Mouse (Mus musculus) left cerebral cortex, postnatal 14 days (tissue): ENCODE results near the gene Trim60. TPM values are rescaled to one million over a fixed set of nuclear protein-coding genes. Genes with fewer than 3 reads are reported as not detected.
"Not testable (repeated sequence)": the region's sequence is repeated elsewhere in the genome, so short reads cannot be mapped to it uniquely, and the experiment has no call there.

Experiments used
- DNase-seq, 2 experiments: peaks; one replicate each; pipeline ENCODE4 v3.0.0; 2021 to 2022; ENCODE audit warnings: low spot score in 2 of 2, mixed read lengths in 1 of 2
- intact Hi-C: fragments of 180-260 bp; cut with DNase I; formaldehyde crosslinking; loops from one replicate; pipeline ENCODE4 v1.15.1; 2025
- total RNA-seq, 2 experiments: library from RNA; stranded (reverse); gene quantifications; 2 replicates each; pipeline ENCODE4 v1.2.3; 2021

Trim60 gene
- total RNA-seq, 2 experiments from 2014 or later, result not detected

GRCm38 (mm10) chr8:65007616-65008015 lies 10.8 kb downstream of the Trim60 start:
- intact Hi-C loops, result not testable (repeated sequence)

DNA sequence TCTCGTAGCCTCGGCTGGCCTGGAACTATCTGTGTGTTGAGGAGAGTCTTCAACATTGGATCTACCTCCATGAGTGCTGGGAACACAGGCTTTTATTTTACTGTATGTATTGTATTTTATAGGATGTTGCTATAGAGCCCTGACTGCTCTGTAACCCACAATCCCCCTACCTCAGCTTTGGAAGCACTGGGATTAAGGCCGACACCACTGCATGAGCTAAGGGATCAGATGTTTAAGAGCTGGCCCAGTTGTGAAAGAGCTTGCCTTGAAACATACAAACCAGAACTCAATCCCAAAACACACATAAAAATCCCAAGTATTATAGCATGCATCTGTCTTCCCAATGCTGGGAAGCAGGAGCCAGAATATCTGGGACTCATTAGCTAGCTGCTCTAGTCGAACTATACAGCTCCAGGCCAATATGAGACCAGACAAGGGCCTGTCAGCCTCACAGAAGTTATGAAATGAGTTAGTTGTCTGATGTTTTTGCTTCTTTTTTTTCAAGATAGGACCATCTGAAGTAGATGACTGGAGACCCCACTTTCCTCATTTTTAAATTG lies 19.5 kb downstream of the Trim60 start:
- DNase-seq, result no peak
- intact Hi-C loops, result no loop called here

More at GRCm38 (mm10) chr8:65007616-65008015, 10.8 kb downstream of the Trim60 start:
- not testable (repeated sequence) for DNase-seq

GRCm38 (mm10) chr8:64987731-64988130 lies 30.7 kb downstream of the Trim60 start, which contains the start of gene Trim75:
TSS of gene Trim75 (minus strand) at chr8:64987831.
- DNase-seq, result no peak
- intact Hi-C loops, result no loop called here

DNA sequence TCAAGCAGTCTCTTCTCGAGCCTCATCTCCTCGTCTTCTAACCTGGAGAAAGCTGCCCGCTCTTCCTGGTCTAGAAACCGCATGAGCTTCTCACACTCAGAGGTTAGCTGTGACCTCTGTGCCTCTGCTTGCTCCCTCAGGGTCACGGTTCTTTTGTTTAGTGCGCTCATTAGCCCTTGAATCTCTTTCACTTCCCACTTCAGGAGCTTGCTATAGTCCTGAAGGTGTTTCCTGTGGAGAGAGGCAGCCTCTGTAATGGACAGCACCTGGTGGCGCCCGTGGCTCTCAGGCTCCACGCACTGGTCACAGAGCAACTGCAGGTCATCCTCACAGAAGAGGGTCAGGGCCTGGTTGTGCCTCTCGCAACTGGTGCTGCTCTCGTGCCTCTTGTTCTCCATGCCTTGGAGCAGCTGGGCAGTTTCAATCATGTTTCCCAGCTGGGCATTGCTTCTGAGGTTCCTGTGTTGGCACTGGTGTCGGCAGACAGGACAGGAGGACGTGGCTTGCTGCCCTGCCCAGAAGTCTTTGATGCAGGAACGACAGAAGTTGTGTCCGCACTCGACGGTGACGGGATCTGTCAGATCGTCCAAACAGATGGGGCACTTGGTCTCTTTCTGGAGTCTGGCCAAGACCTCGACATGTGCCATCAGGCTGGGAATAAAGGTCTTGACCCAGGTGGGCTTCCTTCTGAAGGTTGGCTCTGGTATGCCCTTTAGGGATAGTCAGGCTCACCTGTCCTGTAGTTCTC lies 35.1 kb downstream of the Trim60 start:
- DNase-seq, result no peak
- intact Hi-C loops, result no loop called here

DNA sequence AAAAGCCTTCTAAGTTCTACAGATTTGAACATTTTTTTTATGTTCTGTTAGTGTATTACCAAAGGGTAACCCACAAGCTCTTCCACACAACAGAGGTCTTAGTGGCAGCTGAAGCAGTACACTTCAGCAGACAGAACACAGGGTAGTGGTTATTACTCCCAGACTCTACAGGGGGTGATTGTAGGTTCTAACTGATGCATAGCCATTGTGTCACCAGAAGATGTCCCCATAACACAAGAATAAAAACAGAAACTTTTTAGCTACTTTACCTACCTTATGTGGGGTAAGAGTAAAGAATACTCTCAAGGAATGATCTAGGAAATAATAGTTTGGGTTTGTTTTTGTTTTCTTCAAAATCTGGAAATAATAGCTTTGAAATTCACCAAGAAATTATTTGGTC lies 55.5 kb downstream of the Trim60 start:
- DNase-seq, result no peak
- intact Hi-C loops, result no loop called here

- intact Hi-C loops, result no loop called here
- no peak for DNase-seq
Measured at GRCm38 (mm10) chr8:64959025-64959424, 59.4 kb downstream of the Trim60 start.

GRCm38 (mm10) chr8:64952101-64952500 lies 66.3 kb downstream of the Trim60 start:
- DNase-seq, result no peak
- intact Hi-C loops, result no loop called here

Other genes with a start within 250 kb of the Trim60 start
- gene Klhl2, start 168.6 kb downstream of the Trim60 start, total RNA-seq, result 100 to 1,000 TPM; 139 to 140 TPM
- gene Tmem192, start 71.4 kb downstream of the Trim60 start, total RNA-seq, result 10 to 100 TPM; 17.2 TPM
- not detected for gene Trim75, start 30.8 kb downstream of the Trim60 start, total RNA-seq
- gene Trim61, start 61 bp downstream of the Trim60 start, total RNA-seq, result not detected
- gene Apela, start 18.8 kb upstream of the Trim60 start, total RNA-seq, result not detected
- not detected for gene Gm10663, start 56.4 kb upstream of the Trim60 start, total RNA-seq
- gene BC030870, start 111.0 kb upstream of the Trim60 start, total RNA-seq, result not detected